Mouse (Mus musculus) MEL (cell line): ENCODE measurements around the gene Olfr1426. TPM values are rescaled to one million over a fixed set of nuclear protein-coding genes. Genes with fewer than 3 reads are reported as not detected.

Experiments
- DNase-seq: peaks from one replicate; pipeline ENCODE4 v3.0.0; 2011; ENCODE audit warnings: low read depth, low spot score
- H3K27ac ChIP-seq: 2 replicates; pipeline ENCODE4 v1.5.1; 2012; ENCODE audit warnings: low read depth, mild to moderate bottlenecking, control low read depth, low read length, moderate library complexity; ENCODE audit not compliant: control insufficient read depth
- H3K27me3 ChIP-seq, 2 experiments: fragments of 150-350 bp in 1 of 2; sonication (generic) in 1 of 2; 2 replicates each; pipeline ENCODE4 v1.6.1; 2012; ENCODE audit warnings: low read length in 2 of 2, mild to moderate bottlenecking in 2 of 2, improper control_type of control experiment in 1 of 2, moderate library complexity in 1 of 2; ENCODE audit not compliant: insufficient read depth in 2 of 2, control insufficient read depth in 1 of 2
- H3K36me3 ChIP-seq, 2 experiments: 2 replicates each; pipeline ENCODE4 v1.6.1; 2012 to 2014; ENCODE audit warnings: low read length in 2 of 2, improper control_type of control experiment in 1 of 2, inconsistent platforms in 1 of 2, mild to moderate bottlenecking in 1 of 2; ENCODE audit not compliant: insufficient read depth in 2 of 2, control insufficient read depth in 1 of 2
- H3K4me1 ChIP-seq, 2 experiments: fragments of 150-350 bp in 1 of 2; sonication (generic) in 1 of 2; 2 replicates each; pipeline ENCODE4 v1.6.1; 2012; ENCODE audit warnings: low read length in 2 of 2, improper control_type of control experiment in 1 of 2, mild to moderate bottlenecking in 1 of 2; ENCODE audit not compliant: insufficient read depth in 2 of 2, control insufficient read depth in 1 of 2
- H3K4me3 ChIP-seq, 2 experiments: fragments of 150-350 bp in 1 of 2; sonication (generic) in 1 of 2; 2 replicates each; pipeline ENCODE4 v1.5.1; 2012; ENCODE audit warnings: low read depth in 2 of 2, low read length in 2 of 2, mild to moderate bottlenecking in 2 of 2, moderate library complexity in 2 of 2, control low read depth in 1 of 2, improper control_type of control experiment in 1 of 2; ENCODE audit not compliant: control insufficient read depth in 1 of 2, insufficient read depth in 1 of 2
- H3K79me2 ChIP-seq: 2 replicates; pipeline ENCODE4 v1.6.1; 2012; ENCODE audit warnings: mild to moderate bottlenecking, low read length, moderate library complexity; ENCODE audit not compliant: control insufficient read depth, poor library complexity, insufficient read depth
- H3K9ac ChIP-seq: 2 replicates; pipeline ENCODE4 v1.6.1; 2012; ENCODE audit warnings: low read depth, mild to moderate bottlenecking, control low read depth, low read length, moderate library complexity; ENCODE audit not compliant: control insufficient read depth, poor library complexity, severe bottlenecking
- H3K9me3 ChIP-seq: fragments of 150-350 bp; sonication (generic); replicated peaks from 2 replicates; pipeline ENCODE4 v1.6.1; 2012; ENCODE audit warnings: mild to moderate bottlenecking, low read length, improper control_type of control experiment, moderate library complexity; ENCODE audit not compliant: insufficient read depth
- BHLHE40 ChIP-seq: IDR thresholded peaks from 2 replicates; pipeline ENCODE4 v1.6.1; 2012; ENCODE audit warnings: low read depth, mild to moderate bottlenecking, inconsistent platforms, low read length, improper control_type of control experiment, borderline replicate concordance
- CHD1 ChIP-seq: IDR thresholded peaks from 2 replicates; pipeline ENCODE4 v1.6.1; 2012; ENCODE audit warnings: low read depth, mild to moderate bottlenecking, inconsistent platforms, low read length, improper control_type of control experiment
- E2F4 ChIP-seq: IDR thresholded peaks from 2 replicates; pipeline ENCODE4 v1.6.1; 2011; ENCODE audit warnings: low read depth, low read length, improper control_type of control experiment, borderline replicate concordance
- ETS1 ChIP-seq: IDR thresholded peaks from 2 replicates; pipeline ENCODE4 v1.6.1; 2012; ENCODE audit warnings: low read depth, mild to moderate bottlenecking, inconsistent platforms, low read length, improper control_type of control experiment, moderate library complexity
- GATA1 ChIP-seq: IDR thresholded peaks from 2 replicates; pipeline ENCODE4 v1.6.1; 2011; ENCODE audit warnings: low read depth, low read length, improper control_type of control experiment
- HCFC1 ChIP-seq: IDR thresholded peaks from 2 replicates; pipeline ENCODE4 v1.6.1; 2012; ENCODE audit warnings: low read depth, mild to moderate bottlenecking, inconsistent platforms, low read length, improper control_type of control experiment, moderate library complexity
- JUND ChIP-seq: IDR thresholded peaks from 2 replicates; pipeline ENCODE4 v1.6.1; 2011; ENCODE audit warnings: low read depth, mild to moderate bottlenecking, improper control_type of control experiment, low read length
- KAT2A ChIP-seq: conservative IDR thresholded peaks from 2 replicates; pipeline ENCODE4 v1.6.1; 2012; ENCODE audit warnings: low read depth, low read length, improper control_type of control experiment, inconsistent platforms
- MAX ChIP-seq: IDR thresholded peaks from 2 replicates; pipeline ENCODE4 v1.6.1; 2011; ENCODE audit warnings: low read length, improper control_type of control experiment
- MAZ ChIP-seq: IDR thresholded peaks from 2 replicates; pipeline ENCODE4 v1.6.1; 2012; ENCODE audit warnings: low read depth, mild to moderate bottlenecking, inconsistent platforms, low read length, improper control_type of control experiment
- MYC ChIP-seq: IDR thresholded peaks from 2 replicates; pipeline ENCODE4 v1.6.1; 2011; ENCODE audit warnings: low read depth, mild to moderate bottlenecking, low read length, improper control_type of control experiment, moderate library complexity
- NELFE ChIP-seq: IDR thresholded peaks from 2 replicates; pipeline ENCODE4 v1.6.1; 2011; ENCODE audit warnings: low read depth, low read length, improper control_type of control experiment
- NRF1 ChIP-seq: IDR thresholded peaks from 2 replicates; pipeline ENCODE4 v1.6.1; 2014; ENCODE audit warnings: low read depth, mild to moderate bottlenecking, inconsistent platforms, low read length, improper control_type of control experiment, moderate library complexity; ENCODE audit not compliant: poor library complexity, insufficient read depth, severe bottlenecking
- POLR2A ChIP-seq, 2 experiments: IDR thresholded peaks; 2 replicates each; pipeline ENCODE4 v1.6.1; 2011 to 2012; ENCODE audit warnings: low read length in 2 of 2, mild to moderate bottlenecking in 2 of 2, control low read depth in 1 of 2, improper control_type of control experiment in 1 of 2, low read depth in 1 of 2, moderate library complexity in 1 of 2; ENCODE audit not compliant: control insufficient read depth in 1 of 2, insufficient read depth in 1 of 2, poor library complexity in 1 of 2
- POLR2AphosphoS2 ChIP-seq: IDR thresholded peaks from 2 replicates; pipeline ENCODE4 v1.6.1; 2011; ENCODE audit warnings: low read length, improper control_type of control experiment
- RAD21 ChIP-seq: IDR thresholded peaks from 2 replicates; pipeline ENCODE4 v1.6.1; 2011; ENCODE audit warnings: mild to moderate bottlenecking, low read depth, low read length, improper control_type of control experiment
- SIN3A ChIP-seq: IDR thresholded peaks from 2 replicates; pipeline ENCODE4 v1.6.1; 2012; ENCODE audit warnings: low read length, improper control_type of control experiment, inconsistent platforms
- SMC3 ChIP-seq: IDR thresholded peaks from 2 replicates; pipeline ENCODE4 v1.6.1; 2011; ENCODE audit warnings: low read depth, low read length, improper control_type of control experiment
- TAL1 ChIP-seq: IDR thresholded peaks from 2 replicates; pipeline ENCODE4 v1.6.1; 2012; ENCODE audit warnings: mild to moderate bottlenecking, inconsistent platforms, low read length, moderate library complexity, mixed read lengths
- USF1 ChIP-seq: IDR thresholded peaks from 2 replicates; pipeline ENCODE4 v1.6.1; 2014; ENCODE audit warnings: low read depth, mild to moderate bottlenecking, inconsistent platforms, low read length, improper control_type of control experiment, moderate library complexity
- ZC3H11A ChIP-seq: IDR thresholded peaks from 2 replicates; pipeline ENCODE4 v1.6.1; 2012; ENCODE audit warnings: low read depth, mild to moderate bottlenecking, inconsistent platforms, low read length, improper control_type of control experiment
- ZMIZ1 ChIP-seq: IDR thresholded peaks from 2 replicates; pipeline ENCODE4 v1.6.1; 2012; ENCODE audit warnings: low read depth, mild to moderate bottlenecking, inconsistent platforms, low read length, improper control_type of control experiment, moderate library complexity
- ZNF384 ChIP-seq: IDR thresholded peaks from 2 replicates; pipeline ENCODE4 v1.6.1; 2012; ENCODE audit warnings: low read depth, mild to moderate bottlenecking, inconsistent platforms, low read length, improper control_type of control experiment
- polyA plus RNA-seq, 2 experiments: library from polyadenylated mRNA; stranded (reverse) in 1 of 2; unstranded in 1 of 2; fragments of >175 nt in 1 of 2; fragments of >200 nt in 1 of 2; gene quantifications; 2 replicates each; pipeline versions ENCODE4 v1.2.1 to v1.2.4; 2012; ENCODE audit warnings: low replicate concordance in 2 of 2, low read depth in 1 of 2; ENCODE audit not compliant: insufficient read length in 2 of 2, insufficient read depth in 1 of 2, missing spikeins in 1 of 2
- total RNA-seq: library from RNA; depleted of rRNA; stranded (reverse); fragments of 300-350 nt; gene quantifications from 2 replicates; pipeline ENCODE4 v1.2.3, GENCODE M21; 2012

Gene Olfr1426
- total and polyA plus RNA-seq, 3 experiments, result not detected

GRCm38 (mm10) chr19:12123103-12123502 lies 31.3 kb upstream of the Olfr1426 start, which contains the start of gene Olfr76:
Gene Olfr76 (minus strand): TSS chr19:12123203.
- no peaks in the 10 kb centered on the region for H3K36me3 ChIP-seq
- H3K9me3 ChIP-seq, result no peaks in the 10 kb centered on the region
- no peaks in the 10 kb centered on the region for H3K4me1 ChIP-seq
- no peak for DNase-seq
- TF ChIP-seq NELFE (no peak), ZNF384 (no peak), TAL1 (no peak), RAD21 (no peak), SMC3 (no peak), POLR2A (IDR thresholded peaks at IDR 0.05; ENCODE audit: control insufficient read depth in 1 of 2, insufficient read depth in 1 of 2, low read depth in 1 of 2, low read length in 2 of 2, poor library complexity in 1 of 2) (no peak)
- H3K27ac ChIP-seq, result no peak within 1 kb of the TSS
- no peak within 1 kb of the TSS for H3K4me3 ChIP-seq
- H3K27me3 ChIP-seq, result no peaks in the 10 kb centered on the region
- H3K9ac ChIP-seq, result no peak within 1 kb of the TSS
- no peaks in the 10 kb centered on the region for H3K79me2 ChIP-seq

GRCm38 (mm10) chr19:12116464-12116863 lies 24.7 kb upstream of the Olfr1426 start:
- DNase-seq, result no peak
- Histone ChIP-seq H3K4me1 (no peaks in the 10 kb centered on the region), H3K79me2 (no peaks in the 10 kb centered on the region), H3K27me3 (no peaks in the 10 kb centered on the region), H3K9ac (no peak overlapping the region), H3K9me3 (no peaks in the 10 kb centered on the region), H3K36me3 (no peaks in the 10 kb centered on the region), H3K27ac (no peak overlapping the region), H3K4me3 (no peak overlapping the region)
- no peak for TF ChIP-seq ETS1
- no peak for TF ChIP-seq SIN3A
- no peak for TF ChIP-seq MYC
- TF ChIP-seq HCFC1, result no peak
- no peak for TF ChIP-seq MAZ
- TF ChIP-seq POLR2AphosphoS2, result no peak
- no peak for TF ChIP-seq ZMIZ1

DNA sequence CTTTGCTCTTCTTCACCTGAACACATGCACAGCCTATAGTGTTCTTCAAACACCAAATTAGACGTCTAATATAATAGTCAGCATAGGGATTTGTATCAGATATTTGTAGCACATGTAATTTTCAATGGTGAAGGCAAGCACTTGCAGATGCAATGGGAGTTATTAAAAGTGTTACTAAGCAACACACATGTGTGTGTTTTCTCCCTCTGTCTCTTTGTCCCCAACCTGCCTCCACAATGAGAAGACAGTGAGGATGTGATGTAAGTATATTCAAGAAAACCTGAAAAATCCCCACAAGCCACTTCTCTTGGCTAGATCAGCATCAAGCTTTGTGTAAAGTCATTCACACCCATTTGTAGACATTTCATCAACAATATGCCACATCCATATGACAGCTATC lies 24.0 kb upstream of the Olfr1426 start, which contains the start of gene Olfr1428:
TSS of gene Olfr1428 (minus strand) at position 101 of the 400 bp plus-strand sequence.
- Histone ChIP-seq H3K27ac (no peak within 1 kb of the TSS), H3K79me2 (no peaks in the 10 kb centered on the region), H3K9me3 (no peaks in the 10 kb centered on the region), H3K9ac (no peak within 1 kb of the TSS), H3K27me3 (no peaks in the 10 kb centered on the region), H3K4me1 (no peaks in the 10 kb centered on the region), H3K36me3 (no peaks in the 10 kb centered on the region), H3K4me3 (no peak within 1 kb of the TSS)
- TF ChIP-seq TAL1 (no peak), MAZ (no peak), KAT2A (no peak), NRF1 (no peak), CHD1 (no peak), ZC3H11A (no peak), BHLHE40 (no peak), MAX (no peak), USF1 (no peak), JUND (no peak), E2F4 (no peak), ZNF384 (no peak), GATA1 (no peak), ETS1 (no peak), POLR2AphosphoS2 (no peak)
- no peak for DNase-seq
